Mouse (Mus musculus) hematopoietic stem cell, adult 5-6 weeks (primary cell): Measurements from ENCODE around the gene Fam241b. TPM values are rescaled to one million over a fixed set of nuclear protein-coding genes. Genes with fewer than 3 reads are reported as not detected.
"Not testable (repeated sequence)": the region's sequence is repeated elsewhere in the genome, so short reads cannot be mapped to it uniquely, and the experiment has no call there.

Source experiments
- ATAC-seq, 2 experiments: fragments of 125-278 bp in 1 of 2; replicated peaks in 1 of 2; 2 replicates each; pipeline ENCODE4 v1.8.0; 2016 to 2017; ENCODE audit warnings: inconsistent platforms in 2 of 2, mild to moderate bottlenecking in 2 of 2, moderate number of reproducible peaks in 2 of 2, low read depth in 1 of 2, moderate TSS enrichment in 1 of 2; ENCODE audit not compliant: low FRiP score in 2 of 2, poor library complexity in 2 of 2, severe bottlenecking in 2 of 2, insufficient read depth in 1 of 2, low TSS enrichment in 1 of 2
- total RNA-seq: library from RNA; stranded (forward); fragments of 172-1452, 232-1000 nt; gene quantifications from 2 replicates; pipeline ENCODE4 v1.2.3, GENCODE M21; 2017

Gene Fam241b
- total RNA-seq, 1 experiment from 2014 or later, result 3.1 TPM

- peak; percentile 39 to 53; a peak in 3 of 4 replicates for ATAC-seq
Measured at GRCm38 (mm10) chr10:62093903-62094302, 49.8 kb downstream of the Fam241b start.

- ATAC-seq, result no peak
Measured at GRCm38 (mm10) chr10:62089486-62089885, 54.2 kb downstream of the Fam241b start.

GRCm38 (mm10) chr10:62089071-62089470 is 54.6 kb downstream of the Fam241b start:
- no peak for ATAC-seq

GRCm38 (mm10) chr10:62088411-62088810 is 55.3 kb downstream of the Fam241b start:
- ATAC-seq, result no peak

GRCm38 (mm10) chr10:62086826-62087225 is 56.9 kb downstream of the Fam241b start:
- no peak for ATAC-seq

- ATAC-seq, result no peak
Measured at GRCm38 (mm10) chr10:62086044-62086443, 57.7 kb downstream of the Fam241b start.

- ATAC-seq, result no peak
Measured at GRCm38 (mm10) chr10:62076248-62077134, 67.2 kb downstream of the Fam241b start.

- ATAC-seq, result not testable (repeated sequence)
Measured at GRCm38 (mm10) chr10:62071346-62071745, 72.4 kb downstream of the Fam241b start.

- no peak for ATAC-seq
Measured at GRCm38 (mm10) chr10:62070636-62071035, 73.1 kb downstream of the Fam241b start.

GRCm38 (mm10) chr10:62069946-62070345 is 73.8 kb downstream of the Fam241b start:
- no peak for ATAC-seq

GRCm38 (mm10) chr10:62069398-62069797 is 74.3 kb downstream of the Fam241b start:
- ATAC-seq, result no peak

GRCm38 (mm10) chr10:62068532-62068931 is 75.2 kb downstream of the Fam241b start:
- ATAC-seq, result no peak

GRCm38 (mm10) chr10:62066213-62066612 is 77.5 kb downstream of the Fam241b start:
- peak; percentile 68 to 76 for ATAC-seq

GRCm38 (mm10) chr10:62062786-62063185 is 80.9 kb downstream of the Fam241b start:
- no peak for ATAC-seq

GRCm38 (mm10) chr10:62060969-62061678 is 82.6 kb downstream of the Fam241b start:
- ATAC-seq, result no peak

GRCm38 (mm10) chr10:62060224-62060913 is 83.4 kb downstream of the Fam241b start:
- no peak for ATAC-seq

GRCm38 (mm10) chr10:62058508-62059375 is 85.0 kb downstream of the Fam241b start:
- ATAC-seq, result no peak
